8 mouse cellular contexts compared by ENCODE assay signal in genomic region chr14:14701710-14702329, GRCm38 (mm10). TPM values are rescaled to one million over a fixed set of nuclear protein-coding genes. Genes with fewer than 3 reads are reported as not detected.
DNase-seq lines count a peak whose midpoint lies in the region; ATAC-seq and TF ChIP-seq lines count a peak whose summit lies in the region.

Gene Slc4a7 (plus strand): TSS chr14:14702279.

- peak within 1 kb of the TSS; percentile 78 for H3K4me2 ChIP-seq in heart, embryonic 15.5 days
- H3K4me2 ChIP-seq in neural tube, embryonic 13.5 days: peak within 1 kb of the TSS; percentile 71

- intact Hi-C loops in left cerebral cortex, postnatal 36 days (cut with DNase I): loop anchor here (5.0 to 10.0 kb wide), 2 partner anchors 70 to 153 kb away; no protein-coding TSS in a partner anchor

- 74% methylated on average over 5 of the region's 5 CpGs for WGBS in heart, embryonic 15.5 days
- WGBS in neural tube, embryonic 13.5 days: 85% methylated on average over 5 of the region's 5 CpGs

- peak within 1 kb of the TSS; percentile 87 for H3K4me3 ChIP-seq in layer of hippocampus, adult 2 months
- H3K4me3 ChIP-seq in heart, embryonic 15.5 days: peak within 1 kb of the TSS; percentile 89
- peak within 1 kb of the TSS; percentile 91 for H3K4me3 ChIP-seq in neural tube, embryonic 13.5 days

- ATAC-seq in heart, embryonic 15.5 days (replicated peaks; ENCODE audit: insufficient number of reproducible peaks, insufficient read depth, low FRiP score, low read depth): no peak
- ATAC-seq in neural tube, embryonic 13.5 days (ENCODE audit: low read depth): no peak; the same call in 1 of the 2 replicates

- H3K4me1 ChIP-seq in heart, embryonic 15.5 days (replicated peaks): peaks cover 5% of the 10 kb centered on the region
- H3K4me1 ChIP-seq in neural tube, embryonic 13.5 days (replicated peaks): peaks cover 27% of the 10 kb centered on the region

- DNase-seq in layer of hippocampus, adult 2 months (ENCODE audit: low spot score in 2 of 2): no peak
- DNase-seq in layer of hippocampus, adult 9-10 months (ENCODE audit: low spot score): no peak
- DNase-seq in adrenal gland, postnatal 25 days: no peak
- no peak for DNase-seq in left cerebral cortex, postnatal 36 days (ENCODE audit: low spot score in 2 of 2)
- no peak for DNase-seq in cerebellum, adult 11 months
- no peak for DNase-seq in cerebellum, adult 18-20 months

- no peaks in the 10 kb centered on the region for H3K9me3 ChIP-seq in heart, embryonic 15.5 days (replicated peaks)
- no peaks in the 10 kb centered on the region for H3K9me3 ChIP-seq in neural tube, embryonic 13.5 days

- no peak for TF ChIP-seq CTCF in layer of hippocampus, adult 2 months (conservative IDR thresholded peaks at IDR 0.05)

- no peaks in the 10 kb centered on the region for H3K36me3 ChIP-seq in heart, embryonic 15.5 days
- H3K36me3 ChIP-seq in neural tube, embryonic 13.5 days: no peaks in the 10 kb centered on the region

- peak within 1 kb of the TSS; percentile 95 for H3K9ac ChIP-seq in heart, embryonic 15.5 days
- H3K9ac ChIP-seq in neural tube, embryonic 13.5 days: peak within 1 kb of the TSS; percentile 98

- H3K27ac ChIP-seq in layer of hippocampus, adult 2 months: peak within 1 kb of the TSS; percentile 94
- peak within 1 kb of the TSS; percentile 96 for H3K27ac ChIP-seq in heart, embryonic 15.5 days
- peak within 1 kb of the TSS; percentile 98 for H3K27ac ChIP-seq in neural tube, embryonic 13.5 days (replicated peaks)

- H3K27me3 ChIP-seq in heart, embryonic 15.5 days: no peaks in the 10 kb centered on the region
- H3K27me3 ChIP-seq in neural tube, embryonic 13.5 days: no peaks in the 10 kb centered on the region

RNA-seq across cellular contexts. Expression of gene Slc4a7, which starts in this region (rescaled TPM):
- total RNA-seq in layer of hippocampus, adult 2 months (2021): 10 to 100 TPM; 49.5 to 49.8 TPM
- total RNA-seq in adrenal gland, postnatal 25 days (2021): 38.0 and 42.9 TPM in 2 replicates
- polyA plus RNA-seq in heart, embryonic 15.5 days (2015; fragmentation: Nextera tagmentation; extraction: Ambion mirVana): 9.9 and 12.6 TPM in 2 replicates
- 10 to 100 TPM; 16.8 to 23.8 TPM for total RNA-seq in left cerebral cortex, postnatal 36 days (2021)
- polyA plus RNA-seq in neural tube, embryonic 13.5 days (2015; fragmentation: Nextera tagmentation; extraction: Ambion mirVana): 29.5 and 30.1 TPM in 2 replicates
